Mouse (Mus musculus): ENCODE data around the gene Scaf4.

- no peak for TF ChIP-seq POLR2A (IDR thresholded peaks at IDR 0.05; ENCODE audit: borderline replicate concordance, extremely low read depth, low read depth, low read length)
- no peak for TF ChIP-seq CTCF (IDR thresholded peaks at IDR 0.05; ENCODE audit: insufficient read depth, low read length)
Observed at GRCm38 (mm10) chr16:90303988-90304299, 19.6 kb upstream of the Scaf4 start.
